Mouse (Mus musculus): Measurements from ENCODE around the gene Atp6v0a1. TPM values are rescaled to one million over a fixed set of nuclear protein-coding genes. Genes with fewer than 3 reads are reported as not detected.

Gene Atp6v0a1
- 48.9 and 54.9 TPM in 2 replicates for polyA plus RNA-seq (2016; fragmentation: Nextera tagmentation; extraction: Ambion mirVana)

GRCm38 (mm10) chr11:101009046-101009887 lies at the start of gene Atp6v0a1:
TSS of gene Atp6v0a1 (plus strand) at chr11:101009452.
- Histone ChIP-seq H3K9me3 (no peaks in the 10 kb centered on the region), H3K9ac (peak within 1 kb of the TSS; percentile 79), H3K27ac (peak within 1 kb of the TSS; percentile 86), H3K4me1 (peaks cover 19% of the 10 kb centered on the region), H3K27me3 (peaks cover 4% of the 10 kb centered on the region; the same call in 1 of the 2 replicates), H3K4me3 (replicated peaks) (peak within 1 kb of the TSS; percentile 65), H3K4me2 (peak within 1 kb of the TSS; percentile 66), H3K36me3 (replicated peaks) (peaks cover 17% of the 10 kb centered on the region)
- peak; percentile 100 for ATAC-seq (ENCODE audit: low FRiP score)
- under 1% methylated on average over 44 of the region's 44 CpGs for WGBS

- peaks cover 62% of the 10 kb centered on the region for H3K27me3 ChIP-seq
- 4% methylated on average over 14 of the region's 14 CpGs for WGBS
- ATAC-seq (ENCODE audit: low FRiP score), result no peak
Observed at GRCm38 (mm10) chr11:100959464-100959810, 49.8 kb upstream of the Atp6v0a1 start.

GRCm38 (mm10) chr11:100959826-100960225 lies 49.4 kb upstream of the Atp6v0a1 start:
- peaks cover 66% of the 10 kb centered on the region for H3K27me3 ChIP-seq

More at GRCm38 (mm10) chr11:100959464-100959810, 49.8 kb upstream of the Atp6v0a1 start:
- H3K4me2 ChIP-seq, result peak overlapping the region; percentile 46
- no peaks in the 10 kb centered on the region for H3K9me3 ChIP-seq
- H3K4me1 ChIP-seq, result peaks cover 13% of the 10 kb centered on the region
- peak overlapping the region; percentile 20; the same call in 1 of the 2 replicates for H3K4me3 ChIP-seq (replicated peaks)
- H3K27ac ChIP-seq, result no peak overlapping the region
- no peaks in the 10 kb centered on the region for H3K36me3 ChIP-seq (replicated peaks)
- H3K9ac ChIP-seq, result no peak overlapping the region

GRCm38 (mm10) chr11:100960540-100960939 lies 48.7 kb upstream of the Atp6v0a1 start:
- peaks cover 73% of the 10 kb centered on the region for H3K27me3 ChIP-seq
- H3K9me3 ChIP-seq, result no peaks in the 10 kb centered on the region
- WGBS, result 10% methylated on average over 6 of the region's 6 CpGs
- no peaks in the 10 kb centered on the region for H3K36me3 ChIP-seq (replicated peaks)
- peak; percentile 75; the same call in 1 of the 2 replicates for ATAC-seq (ENCODE audit: low FRiP score)
- H3K27ac ChIP-seq, result no peak overlapping the region
- H3K9ac ChIP-seq, result no peak overlapping the region
- H3K4me2 ChIP-seq, result peak overlapping the region; percentile 21; the same call in 1 of the 2 replicates
- H3K4me1 ChIP-seq, result peaks cover 13% of the 10 kb centered on the region
- no peak overlapping the region for H3K4me3 ChIP-seq (replicated peaks)

More at GRCm38 (mm10) chr11:100959826-100960225, 49.4 kb upstream of the Atp6v0a1 start:
- H3K4me2 ChIP-seq, result no peak overlapping the region
- no peak overlapping the region for H3K27ac ChIP-seq
- no peaks in the 10 kb centered on the region for H3K36me3 ChIP-seq (replicated peaks)
- ATAC-seq (ENCODE audit: low FRiP score), result no peak
- WGBS, result 31% methylated on average over 3 of the region's 3 CpGs
- no peak overlapping the region for H3K4me3 ChIP-seq (replicated peaks)
- no peaks in the 10 kb centered on the region for H3K9me3 ChIP-seq
- peaks cover 13% of the 10 kb centered on the region for H3K4me1 ChIP-seq
- H3K9ac ChIP-seq, result no peak overlapping the region

GRCm38 (mm10) chr11:100962371-100962911 lies 46.8 kb upstream of the Atp6v0a1 start:
- Histone ChIP-seq H3K9me3 (no peaks in the 10 kb centered on the region), H3K4me3 (replicated peaks) (no peak overlapping the region), H3K27ac (no peak overlapping the region), H3K27me3 (peaks cover 77% of the 10 kb centered on the region), H3K4me1 (peaks cover 12% of the 10 kb centered on the region), H3K9ac (no peak overlapping the region), H3K36me3 (replicated peaks) (no peaks in the 10 kb centered on the region), H3K4me2 (no peak overlapping the region)
- WGBS, result 63% methylated on average over 9 of the region's 9 CpGs
- ATAC-seq (ENCODE audit: low FRiP score), result no peak

GRCm38 (mm10) chr11:100963647-100964046 lies 45.6 kb upstream of the Atp6v0a1 start:
- no peak for ATAC-seq (ENCODE audit: low FRiP score)
- WGBS, result 84% methylated on average over 9 of the region's 9 CpGs
- no peak overlapping the region for H3K4me2 ChIP-seq
- H3K36me3 ChIP-seq (replicated peaks), result no peaks in the 10 kb centered on the region
- no peak overlapping the region for H3K27ac ChIP-seq
- H3K4me3 ChIP-seq (replicated peaks), result no peak overlapping the region
- peaks cover 77% of the 10 kb centered on the region for H3K27me3 ChIP-seq
- peaks cover 7% of the 10 kb centered on the region for H3K4me1 ChIP-seq
- no peak overlapping the region for H3K9ac ChIP-seq
- no peaks in the 10 kb centered on the region for H3K9me3 ChIP-seq

GRCm38 (mm10) chr11:100964180-100964579 lies 45.1 kb upstream of the Atp6v0a1 start:
- 84% methylated on average over 7 of the region's 7 CpGs for WGBS
- no peaks in the 10 kb centered on the region for H3K36me3 ChIP-seq (replicated peaks)
- H3K9me3 ChIP-seq, result no peaks in the 10 kb centered on the region
- peaks cover 5% of the 10 kb centered on the region for H3K4me1 ChIP-seq
- no peak overlapping the region for H3K9ac ChIP-seq
- no peak overlapping the region for H3K4me2 ChIP-seq
- H3K4me3 ChIP-seq (replicated peaks), result no peak overlapping the region
- ATAC-seq (ENCODE audit: low FRiP score), result no peak
- H3K27ac ChIP-seq, result no peak overlapping the region
- peaks cover 77% of the 10 kb centered on the region for H3K27me3 ChIP-seq

- Histone ChIP-seq H3K27ac (no peak overlapping the region), H3K27me3 (peaks cover 77% of the 10 kb centered on the region)
Observed at GRCm38 (mm10) chr11:100964901-100965542, 44.2 kb upstream of the Atp6v0a1 start.

GRCm38 (mm10) chr11:100965760-100966159 lies 43.5 kb upstream of the Atp6v0a1 start:
- no peak overlapping the region for H3K4me3 ChIP-seq (replicated peaks)
- 88% methylated on average over 6 of the region's 6 CpGs for WGBS
- peaks cover 77% of the 10 kb centered on the region for H3K27me3 ChIP-seq

More at GRCm38 (mm10) chr11:100964901-100965542, 44.2 kb upstream of the Atp6v0a1 start:
- Histone ChIP-seq H3K9ac (no peak overlapping the region), H3K36me3 (replicated peaks) (no peaks in the 10 kb centered on the region), H3K4me2 (no peak overlapping the region), H3K9me3 (no peaks in the 10 kb centered on the region), H3K4me3 (replicated peaks) (no peak overlapping the region), H3K4me1 (peaks cover 12% of the 10 kb centered on the region)
- ATAC-seq (ENCODE audit: low FRiP score), result no peak
- WGBS, result 83% methylated on average over 6 of the region's 6 CpGs

GRCm38 (mm10) chr11:100967376-100967775 lies 41.9 kb upstream of the Atp6v0a1 start:
- no peaks in the 10 kb centered on the region for H3K36me3 ChIP-seq (replicated peaks)
- H3K27ac ChIP-seq, result no peak overlapping the region
- no peaks in the 10 kb centered on the region for H3K9me3 ChIP-seq
- no peak overlapping the region for H3K4me3 ChIP-seq (replicated peaks)
- no peak overlapping the region for H3K4me2 ChIP-seq
- 71% methylated on average over 5 of the region's 5 CpGs for WGBS
- H3K9ac ChIP-seq, result no peak overlapping the region
- peaks cover 18% of the 10 kb centered on the region for H3K4me1 ChIP-seq
- peaks cover 90% of the 10 kb centered on the region for H3K27me3 ChIP-seq
- ATAC-seq (ENCODE audit: low FRiP score), result no peak

More at GRCm38 (mm10) chr11:100965760-100966159, 43.5 kb upstream of the Atp6v0a1 start:
- Histone ChIP-seq H3K36me3 (replicated peaks) (no peaks in the 10 kb centered on the region), H3K27ac (no peak overlapping the region), H3K9me3 (no peaks in the 10 kb centered on the region), H3K9ac (no peak overlapping the region), H3K4me2 (no peak overlapping the region), H3K4me1 (peaks cover 18% of the 10 kb centered on the region)
- ATAC-seq (ENCODE audit: low FRiP score), result no peak

GRCm38 (mm10) chr11:100967881-100968420 lies 41.3 kb upstream of the Atp6v0a1 start:
- 88% methylated on average over 5 of the region's 5 CpGs for WGBS

GRCm38 (mm10) chr11:100968501-100968900 lies 40.8 kb upstream of the Atp6v0a1 start:
- WGBS, result 78% methylated on average over 5 of the region's 5 CpGs
- no peak overlapping the region for H3K4me2 ChIP-seq

More at GRCm38 (mm10) chr11:100967881-100968420, 41.3 kb upstream of the Atp6v0a1 start:
- Histone ChIP-seq H3K4me1 (peaks cover 18% of the 10 kb centered on the region), H3K9ac (no peak overlapping the region), H3K4me3 (replicated peaks) (no peak overlapping the region), H3K27me3 (peaks cover 91% of the 10 kb centered on the region), H3K9me3 (no peaks in the 10 kb centered on the region), H3K4me2 (no peak overlapping the region), H3K36me3 (replicated peaks) (no peaks in the 10 kb centered on the region), H3K27ac (no peak overlapping the region)
- no peak for ATAC-seq (ENCODE audit: low FRiP score)

More at GRCm38 (mm10) chr11:100968501-100968900, 40.8 kb upstream of the Atp6v0a1 start:
- peaks cover 18% of the 10 kb centered on the region for H3K4me1 ChIP-seq
- H3K27ac ChIP-seq, result no peak overlapping the region
- no peak overlapping the region for H3K9ac ChIP-seq
- no peak for ATAC-seq (ENCODE audit: low FRiP score)
- no peaks in the 10 kb centered on the region for H3K36me3 ChIP-seq (replicated peaks)
- H3K9me3 ChIP-seq, result no peaks in the 10 kb centered on the region
- no peak overlapping the region for H3K4me3 ChIP-seq (replicated peaks)
- H3K27me3 ChIP-seq, result peaks cover 96% of the 10 kb centered on the region

Measured in forebrain, embryonic 12.5 days (tissue).